Mouse (Mus musculus) hindbrain, postnatal 0 days (tissue): ENCODE measurements at regions not wholly inside any gene's neighbourhood (a gene's known extent, or its start where the extent isn't known, plus 50 kb on each side); places are given as distances from the start of the nearest gene placed in this dataset.

ENCODE experiments used
- ATAC-seq: fragments of 200-750 bp; cut with Nextera tagmentation; 2 replicates; pipeline ENCODE4 v1.8.0; 2017; ENCODE audit warnings: mild to moderate bottlenecking, moderate TSS enrichment, moderate library complexity
- DNase-seq: peaks from one replicate; pipeline ENCODE4 v3.0.0-alpha.2; 2015; ENCODE audit warnings: low spot score
- H3K27ac ChIP-seq: fragments of 300-500 bp; sonication (generic); 2 replicates; pipeline ENCODE4 v1.5.1; 2014; ENCODE audit warnings: mild to moderate bottlenecking
- H3K27me3 ChIP-seq: fragments of 300-500 bp; sonication (generic); 2 replicates; pipeline ENCODE4 v1.6.1; 2014; ENCODE audit warnings: low read length, mixed read lengths; ENCODE audit not compliant: insufficient read depth
- H3K36me3 ChIP-seq: fragments of 300-500 bp; sonication (generic); 2 replicates; pipeline ENCODE4 v1.6.1; 2014; ENCODE audit warnings: low read length, mixed read lengths; ENCODE audit not compliant: insufficient read depth
- H3K4me1 ChIP-seq: fragments of 300-500 bp; sonication (generic); 2 replicates; pipeline ENCODE4 v1.6.1; 2014; ENCODE audit warnings: antibody characterized with exemption, low read length, mixed read lengths; ENCODE audit not compliant: insufficient read depth
- H3K4me2 ChIP-seq: fragments of 300-500 bp; sonication (generic); 2 replicates; pipeline ENCODE4 v1.6.1; 2014; ENCODE audit warnings: low read depth, mild to moderate bottlenecking, low read length, moderate library complexity, mixed read lengths
- H3K4me3 ChIP-seq: fragments of 300-500 bp; sonication (generic); 2 replicates; pipeline ENCODE4 v1.5.1; 2014; ENCODE audit warnings: low read length
- H3K9ac ChIP-seq: fragments of 300-500 bp; sonication (generic); replicated peaks from 2 replicates; pipeline ENCODE4 v1.6.1; 2014; ENCODE audit warnings: mild to moderate bottlenecking, low read length, moderate library complexity, mixed read lengths
- H3K9me3 ChIP-seq: fragments of 300-500 bp; sonication (generic); 2 replicates; pipeline ENCODE4 v1.6.1; 2016; ENCODE audit warnings: low read length, mixed read lengths
- CTCF ChIP-seq: IDR thresholded peaks from 2 replicates; pipeline ENCODE4 v1.5.1; 2016; ENCODE audit warnings: antibody characterized with exemption, control low read depth, low read depth
- WGBS: fragments of 180-500 bp; shearing (Covaris S2); extraction: QIAGEN DNeasy Blood & Tissue Kit; methylation state at CpG from one replicate; pipeline ENCODE4 v1.1.7; 2014; 5-methylcytosine and 5-hydroxymethylcytosine counted together

- H3K4me1 ChIP-seq = no peaks in the 10 kb centered on the region
- no peak for TF ChIP-seq CTCF
- 77% methylated on average over 4 of the region's 4 CpGs for WGBS
Measured at GRCm38 (mm10) chr17:7607431-7607830, 219.7 kb downstream of the Fndc1 start.

GRCm38 (mm10) chr17:7604813-7605504 is 219.7 kb upstream of the Unc93a2 start:
- WGBS = 40% methylated on average over 5 of the region's 5 CpGs
- no peak for DNase-seq
- no peak for TF ChIP-seq CTCF

More at GRCm38 (mm10) chr17:7607431-7607830, 219.7 kb downstream of the Fndc1 start:
- DNase-seq = no peak
- H3K27me3 ChIP-seq = no peaks in the 10 kb centered on the region
- no peak overlapping the region for H3K27ac ChIP-seq
- no peak overlapping the region for H3K4me3 ChIP-seq
- H3K9me3 ChIP-seq = no peaks in the 10 kb centered on the region
- no peak overlapping the region for H3K9ac ChIP-seq
- no peak for ATAC-seq
- H3K4me2 ChIP-seq = no peak overlapping the region
- H3K36me3 ChIP-seq = no peaks in the 10 kb centered on the region

GRCm38 (mm10) chr17:7604096-7604495 is 218.8 kb upstream of the Unc93a2 start:
- Histone ChIP-seq H3K9ac (no peak overlapping the region), H3K27me3 (no peaks in the 10 kb centered on the region), H3K4me2 (no peak overlapping the region), H3K36me3 (no peaks in the 10 kb centered on the region), H3K4me3 (no peak overlapping the region), H3K27ac (no peak overlapping the region), H3K4me1 (no peaks in the 10 kb centered on the region), H3K9me3 (no peaks in the 10 kb centered on the region)
- ATAC-seq = no peak
- DNase-seq = no peak
- TF ChIP-seq CTCF = no peak
- WGBS = 86% methylated on average over 3 of the region's 3 CpGs

More at GRCm38 (mm10) chr17:7604813-7605504, 219.7 kb upstream of the Unc93a2 start:
- Histone ChIP-seq H3K27ac (no peak overlapping the region), H3K4me3 (no peak overlapping the region), H3K36me3 (no peaks in the 10 kb centered on the region), H3K9ac (no peak overlapping the region), H3K4me1 (no peaks in the 10 kb centered on the region), H3K4me2 (no peak overlapping the region), H3K27me3 (no peaks in the 10 kb centered on the region), H3K9me3 (no peaks in the 10 kb centered on the region)
- ATAC-seq = no peak

- no peaks in the 10 kb centered on the region for H3K9me3 ChIP-seq
- no peaks in the 10 kb centered on the region for H3K36me3 ChIP-seq
- H3K4me2 ChIP-seq = no peak overlapping the region
- WGBS = 43% methylated on average over 2 of the region's 2 CpGs
- H3K27me3 ChIP-seq = no peaks in the 10 kb centered on the region
- no peaks in the 10 kb centered on the region for H3K4me1 ChIP-seq
- H3K4me3 ChIP-seq = no peak overlapping the region
- no peak for ATAC-seq
- H3K27ac ChIP-seq = no peak overlapping the region
- DNase-seq = peak; percentile 18
- TF ChIP-seq CTCF = no peak
- no peak overlapping the region for H3K9ac ChIP-seq
Measured at GRCm38 (mm10) chr17:7600555-7600954, 215.3 kb upstream of the Unc93a2 start.

GRCm38 (mm10) chr17:7597481-7597880 is 212.2 kb upstream of the Unc93a2 start:
- ATAC-seq (no peak), DNase-seq (peak; percentile 10)
- Histone ChIP-seq H3K4me2 (no peak overlapping the region), H3K27me3 (no peaks in the 10 kb centered on the region), H3K4me3 (no peak overlapping the region), H3K27ac (no peak overlapping the region), H3K9ac (no peak overlapping the region), H3K36me3 (no peaks in the 10 kb centered on the region), H3K4me1 (no peaks in the 10 kb centered on the region), H3K9me3 (no peaks in the 10 kb centered on the region)
- 45% methylated on average over 2 of the region's 2 CpGs for WGBS
- peak; percentile 62 for TF ChIP-seq CTCF

- WGBS = 44% methylated on average over 3 of the region's 3 CpGs
- no peak overlapping the region for H3K9ac ChIP-seq
Measured at GRCm38 (mm10) chr17:7594801-7595200, 209.5 kb upstream of the Unc93a2 start.

GRCm38 (mm10) chr17:7592491-7592890 is 207.2 kb upstream of the Unc93a2 start:
- H3K27ac ChIP-seq = no peak overlapping the region
- H3K4me3 ChIP-seq = no peak overlapping the region
- no peaks in the 10 kb centered on the region for H3K27me3 ChIP-seq
- no peak overlapping the region for H3K4me2 ChIP-seq
- WGBS = 84% methylated on average over 4 of the region's 4 CpGs
- no peak for TF ChIP-seq CTCF
- DNase-seq (no peak), ATAC-seq (no peak)
- H3K9ac ChIP-seq = no peak overlapping the region
- no peaks in the 10 kb centered on the region for H3K36me3 ChIP-seq
- no peaks in the 10 kb centered on the region for H3K9me3 ChIP-seq
- H3K4me1 ChIP-seq = no peaks in the 10 kb centered on the region

More at GRCm38 (mm10) chr17:7594801-7595200, 209.5 kb upstream of the Unc93a2 start:
- Histone ChIP-seq H3K4me1 (no peaks in the 10 kb centered on the region), H3K36me3 (no peaks in the 10 kb centered on the region), H3K9me3 (no peaks in the 10 kb centered on the region), H3K27me3 (no peaks in the 10 kb centered on the region), H3K4me2 (no peak overlapping the region), H3K27ac (no peak overlapping the region), H3K4me3 (no peak overlapping the region)
- no peak for TF ChIP-seq CTCF
- DNase-seq (no peak), ATAC-seq (no peak)
